Mouse (Mus musculus) embryonic fibroblast, embryonic 13.5 days (primary cell): ENCODE measurements around the gene Nav2.

Source experiments
- CTCF ChIP-seq: IDR thresholded peaks from 2 replicates; pipeline ENCODE4 v1.5.1; 2011; ENCODE audit warnings: mild to moderate bottlenecking, control low read depth, low read length, moderate library complexity, borderline replicate concordance; ENCODE audit not compliant: insufficient read depth
- POLR2A ChIP-seq: IDR thresholded peaks from 2 replicates; pipeline ENCODE4 v1.6.1; 2011; ENCODE audit warnings: low read depth, mild to moderate bottlenecking, control low read depth, low read length, moderate library complexity

DNA sequence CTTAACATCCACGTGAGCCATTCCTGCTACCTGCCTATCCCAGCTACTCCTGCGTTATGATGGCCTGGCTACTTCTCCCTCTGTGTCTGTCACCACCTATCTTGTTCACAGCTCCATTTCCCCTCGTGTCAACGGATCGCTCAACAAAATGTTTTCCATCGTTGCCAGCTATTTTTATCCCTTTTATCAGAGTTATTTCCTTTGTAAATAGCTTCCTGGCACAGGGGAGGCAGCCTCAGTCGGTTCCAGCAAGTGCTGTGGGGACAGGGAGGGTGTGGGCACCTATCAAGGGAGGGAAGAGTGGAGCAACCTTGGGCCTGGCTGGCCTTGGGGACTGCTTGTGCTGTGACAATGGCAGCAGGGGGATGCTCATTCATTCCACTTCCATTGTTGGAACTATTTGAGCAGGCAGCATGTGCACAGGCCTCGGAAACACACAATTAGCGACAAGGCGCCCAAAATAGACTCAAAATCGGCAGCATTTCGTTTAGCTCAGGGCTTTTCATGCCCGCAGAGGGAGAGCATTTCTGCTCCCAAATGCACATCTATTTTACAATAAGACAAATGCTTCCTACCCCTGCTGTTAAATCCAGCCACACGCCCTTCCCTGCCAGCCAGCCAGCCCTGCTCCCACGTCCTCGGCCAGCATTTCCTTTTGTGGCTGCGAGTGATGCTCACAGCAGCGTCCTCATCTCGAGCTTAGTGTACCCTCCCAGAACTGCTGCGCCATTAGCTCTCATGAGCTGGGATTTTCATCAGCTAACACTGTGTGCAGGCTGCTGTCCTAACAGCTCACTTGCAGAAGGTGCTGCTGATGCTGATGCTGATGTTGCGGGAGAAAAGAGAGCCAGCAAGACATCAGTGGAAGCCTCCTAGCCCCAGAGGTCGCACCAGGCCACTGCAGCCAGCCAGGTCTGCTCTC lies 237.5 kb downstream of the Nav2 start:
- TF ChIP-seq CTCF (no peak), POLR2A (no peak)
